In the genomic region with DNA sequence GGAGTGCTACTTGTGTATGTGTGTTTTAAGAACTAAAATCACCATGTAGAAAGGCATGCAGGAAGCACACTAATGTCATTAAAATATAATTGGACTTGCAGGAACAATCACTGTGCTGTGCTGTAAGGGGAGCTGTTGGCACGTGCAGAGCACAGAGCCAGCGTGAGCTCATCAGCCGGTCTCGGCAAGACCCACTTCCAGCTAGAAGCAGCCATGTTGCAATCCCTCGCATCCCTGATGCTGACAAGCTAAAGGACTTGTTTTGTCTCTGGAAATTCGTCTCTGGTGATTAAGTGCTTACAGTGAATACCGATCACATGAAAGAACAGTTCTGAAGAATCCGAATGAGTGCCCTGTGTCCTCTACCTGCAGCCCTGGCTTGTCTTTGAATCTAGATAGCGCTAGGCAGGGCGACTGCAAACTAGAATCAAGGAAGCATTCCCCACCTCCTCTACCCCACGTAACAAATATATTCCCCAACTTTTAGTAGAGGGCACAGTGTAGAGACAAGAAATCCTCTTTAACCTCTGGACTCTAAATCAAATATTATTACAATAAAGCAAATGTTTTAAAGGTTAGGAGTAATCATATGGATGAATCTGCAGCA, we compare ENCODE assay signal across 8 mouse cellular contexts.
DNase-seq lines count a peak whose midpoint lies in the region; ATAC-seq and TF ChIP-seq lines count a peak whose summit lies in the region.

No protein-coding gene starts in this region.

- no peak overlapping the region for H3K4me3 ChIP-seq in gastrocnemius, adult 2 months
- no peak overlapping the region for H3K4me3 ChIP-seq in cortical plate, adult 2 months (ENCODE audit: insufficient read depth, low read length)
- H3K4me3 ChIP-seq in heart, embryonic 11.5 days (ENCODE audit: low read depth, low read length), result no peak overlapping the region
- H3K4me3 ChIP-seq in kidney, embryonic 14.5 days (ENCODE audit: low read length), result no peak overlapping the region
- no peak overlapping the region for H3K4me3 ChIP-seq in limb, embryonic 10.5 days
- H3K4me3 ChIP-seq in olfactory bulb, adult 2 months (ENCODE audit: insufficient read depth, low read depth, low read length), result no peak overlapping the region

- 0 out of 2 replicates have a peak overlapping the region, but pooled peaks have one; percentile 23 for H3K9ac ChIP-seq in heart, embryonic 11.5 days (ENCODE audit: low read depth, low read length)
- no peak overlapping the region for H3K9ac ChIP-seq in kidney, embryonic 14.5 days (ENCODE audit: low read depth, low read length)

- no peaks in the 10 kb centered on the region for H3K4me1 ChIP-seq in cortical plate, adult 2 months (ENCODE audit: control insufficient read depth, insufficient read depth, low read length)
- H3K4me1 ChIP-seq in heart, embryonic 11.5 days (ENCODE audit: control insufficient read depth, insufficient read depth, low read length), result no peaks in the 10 kb centered on the region; the same call in 1 of the 2 replicates
- H3K4me1 ChIP-seq in kidney, embryonic 14.5 days (ENCODE audit: control insufficient read depth, insufficient read depth, low read length), result no peaks in the 10 kb centered on the region
- H3K4me1 ChIP-seq in limb, embryonic 10.5 days, result peaks cover 14% of the 10 kb centered on the region
- H3K4me1 ChIP-seq in olfactory bulb, adult 2 months (ENCODE audit: control insufficient read depth, insufficient read depth, low read length), result no peaks in the 10 kb centered on the region

- peak; percentile 31 for DNase-seq in gastrocnemius, adult 2 months
- no peak for DNase-seq in gastrocnemius, adult 8-10 months (ENCODE audit: low spot score in 2 of 2)
- DNase-seq in limb, embryonic 10.5 days (ENCODE audit: low spot score), result peak; percentile 46

- intact Hi-C loops in gastrocnemius, adult 2 months (cut with DNase I), result no loop called here

- no peaks in the 10 kb centered on the region for H3K36me3 ChIP-seq in heart, embryonic 11.5 days (ENCODE audit: control insufficient read depth, insufficient read depth, low read length)
- H3K36me3 ChIP-seq in kidney, embryonic 14.5 days (ENCODE audit: control insufficient read depth, insufficient read depth, low read length), result no peaks in the 10 kb centered on the region
- no peaks in the 10 kb centered on the region for H3K36me3 ChIP-seq in limb, embryonic 10.5 days

- no peaks in the 10 kb centered on the region for H3K9me3 ChIP-seq in heart, embryonic 11.5 days (replicated peaks; ENCODE audit: control insufficient read depth, low read length)
- H3K9me3 ChIP-seq in kidney, embryonic 14.5 days (ENCODE audit: control insufficient read depth, low read length), result no peaks in the 10 kb centered on the region
- H3K9me3 ChIP-seq in limb, embryonic 10.5 days (replicated peaks), result no peaks in the 10 kb centered on the region

- no peak overlapping the region for H3K27ac ChIP-seq in gastrocnemius, adult 2 months
- H3K27ac ChIP-seq in cortical plate, adult 2 months (ENCODE audit: insufficient read depth, low read length), result no peak overlapping the region
- H3K27ac ChIP-seq in heart, embryonic 11.5 days (ENCODE audit: low read depth, low read length), result no peak overlapping the region
- no peak overlapping the region for H3K27ac ChIP-seq in kidney, embryonic 14.5 days (ENCODE audit: low read depth, low read length)
- H3K27ac ChIP-seq in limb, embryonic 10.5 days, result peak overlapping the region; percentile 70
- peak overlapping the region; percentile 54; the same call in 1 of the 2 replicates for H3K27ac ChIP-seq in olfactory bulb, adult 2 months (ENCODE audit: insufficient read depth, low read depth, low read length)

- 37% methylated on average over 11 of the region's 11 CpGs for WGBS in heart, embryonic 11.5 days (ENCODE audit: insufficient replicate concordance)
- WGBS in kidney, embryonic 14.5 days, result 53% methylated on average over 11 of the region's 11 CpGs
- 70% methylated on average over 11 of the region's 11 CpGs for WGBS in limb, embryonic 10.5 days
- 15% methylated on average over 11 of the region's 11 CpGs for WGBS in olfactory bulb, adult 2 months

- TF ChIP-seq POLR2A in cortical plate, adult 2 months (IDR thresholded peaks at IDR 0.05; ENCODE audit: extremely low read depth, insufficient read depth, low read length), result no peak
- no peak for TF ChIP-seq POLR2A in olfactory bulb, adult 2 months (IDR thresholded peaks at IDR 0.05; ENCODE audit: insufficient read depth, low read depth, low read length)

- TF ChIP-seq CTCF in gastrocnemius, adult 2 months (IDR thresholded peaks at IDR 0.05), result peak; percentile 41
- TF ChIP-seq CTCF in cortical plate, adult 2 months (IDR thresholded peaks at IDR 0.05; ENCODE audit: extremely low read depth, insufficient read depth, low read length), result peak; percentile 75
- TF ChIP-seq CTCF in olfactory bulb, adult 2 months (IDR thresholded peaks at IDR 0.05; ENCODE audit: insufficient read depth, low read depth, low read length), result no peak

- H3K4me2 ChIP-seq in heart, embryonic 11.5 days, result peak overlapping the region; percentile 45
- no peak overlapping the region for H3K4me2 ChIP-seq in kidney, embryonic 14.5 days (replicated peaks; ENCODE audit: low read depth, low read length)

- ATAC-seq in heart, embryonic 11.5 days (replicated peaks; ENCODE audit: insufficient number of reproducible peaks, low FRiP score, low TSS enrichment), result peak; percentile 73
- peak; percentile 95 for ATAC-seq in kidney, embryonic 14.5 days (ENCODE audit: low FRiP score, low TSS enrichment)
- no peak for ATAC-seq in activated CD4-positive, CD25-positive, alpha-beta regulatory T cell, adult 4 months

- no peaks in the 10 kb centered on the region for H3K27me3 ChIP-seq in heart, embryonic 11.5 days (ENCODE audit: control insufficient read depth, insufficient read depth, low read length)
- no peaks in the 10 kb centered on the region for H3K27me3 ChIP-seq in kidney, embryonic 14.5 days (ENCODE audit: control insufficient read depth, insufficient read depth, low read length)
- H3K27me3 ChIP-seq in limb, embryonic 10.5 days (ENCODE audit: low read depth, poor library complexity, severe bottlenecking), result no peaks in the 10 kb centered on the region

Comparison
In these comparisons a context has a peak if more than half of its experiments do, and no peak if none do; other contexts are left out.
1. DNase-seq: peak in gastrocnemius, adult 2 months (single experiment) and limb, embryonic 10.5 days (single experiment); none in gastrocnemius, adult 8-10 months (0 of 2).
2. H3K27ac ChIP-seq: peak in limb, embryonic 10.5 days (single experiment) and olfactory bulb, adult 2 months (single experiment); none in gastrocnemius, adult 2 months (single experiment), cortical plate, adult 2 months (single experiment), heart, embryonic 11.5 days (single experiment) and kidney, embryonic 14.5 days (single experiment).